ENCODE assay signal across 13 mouse cellular contexts in genomic region chr8:83175680-83176079, GRCm38 (mm10). TPM values are rescaled to one million over a fixed set of nuclear protein-coding genes. Genes with fewer than 3 reads are reported as not detected.
DNase-seq lines count a peak whose midpoint lies in the region; ATAC-seq lines count a peak whose summit lies in the region.
"Had no signal": no experiment of that assay in that cellular context is flagged by ENCODE, and none has a peak within 500 bp of the region (broad histone marks: within the 10 kb centered on the region; RNA-seq: fewer than 3 reads in every experiment).

No protein-coding gene starts in this region.

- H3K9me3 ChIP-seq in forebrain, embryonic 10.5 days, result no peaks in the 10 kb centered on the region
- H3K9me3 ChIP-seq in forebrain, embryonic 11.5 days (ENCODE audit: control insufficient read depth, low read length), result no peaks in the 10 kb centered on the region
- H3K9me3 ChIP-seq in liver, embryonic 11.5 days (ENCODE audit: control insufficient read depth, low read length), result no peaks in the 10 kb centered on the region
- H3K9me3 ChIP-seq: limb, embryonic 13.5 days; lung, embryonic 15.5 days had no signal

- DNase-seq in forebrain, embryonic 10.5 days (ENCODE audit: extremely low spot score, low spot score), result no peak
- no peak for DNase-seq in forebrain, embryonic 11.5 days (ENCODE audit: low spot score)
- DNase-seq in liver, embryonic 11.5 days (ENCODE audit: low spot score), result no peak
- no peak for DNase-seq in liver
- DNase-seq in cerebellum, adult 8-10 months, result peak; percentile 41
- peak; percentile 36 to 59 for DNase-seq in layer of hippocampus, adult 18-20 months (ENCODE audit: low spot score in 2 of 2)
- no peak for DNase-seq in thymus, postnatal 36 days
- DNase-seq in spleen, postnatal 10 days (ENCODE audit: low spot score in 2 of 2), result no peak
- DNase-seq: adrenal gland, postnatal 36 days had no signal

- no peaks in the 10 kb centered on the region for H3K36me3 ChIP-seq in forebrain, embryonic 10.5 days (replicated peaks)
- H3K36me3 ChIP-seq in forebrain, embryonic 11.5 days (ENCODE audit: control insufficient read depth, insufficient read depth, low read length), result no peaks in the 10 kb centered on the region
- no peaks in the 10 kb centered on the region for H3K36me3 ChIP-seq in liver, embryonic 11.5 days (ENCODE audit: control insufficient read depth, insufficient read depth, low read length)
- H3K36me3 ChIP-seq: limb, embryonic 13.5 days; lung, embryonic 15.5 days had no signal

- peak overlapping the region; percentile 40 for H3K27ac ChIP-seq in forebrain, embryonic 10.5 days
- no peak overlapping the region for H3K27ac ChIP-seq in forebrain, embryonic 11.5 days (ENCODE audit: low read depth, low read length)
- H3K27ac ChIP-seq in liver, embryonic 11.5 days (ENCODE audit: low read depth, low read length), result peak overlapping the region; percentile 34; the same call in 1 of the 2 replicates
- H3K27ac ChIP-seq: limb, embryonic 13.5 days; lung, embryonic 15.5 days had no signal

- H3K9ac ChIP-seq in forebrain, embryonic 11.5 days (ENCODE audit: low read length), result no peak overlapping the region
- H3K9ac ChIP-seq in liver, embryonic 11.5 days (ENCODE audit: low read depth, low read length), result no peak overlapping the region
- H3K9ac ChIP-seq: limb, embryonic 13.5 days; lung, embryonic 15.5 days had no signal

- ATAC-seq in forebrain, embryonic 11.5 days (replicated peaks; ENCODE audit: low FRiP score), result no peak
- no peak for ATAC-seq in liver, embryonic 11.5 days (replicated peaks; ENCODE audit: low FRiP score)

- peaks cover 45% of the 10 kb centered on the region for H3K4me1 ChIP-seq in forebrain, embryonic 10.5 days
- peaks cover 4% of the 10 kb centered on the region; the same call in 1 of the 2 replicates for H3K4me1 ChIP-seq in forebrain, embryonic 11.5 days (replicated peaks; ENCODE audit: control insufficient read depth, insufficient read depth, low read length)
- H3K4me1 ChIP-seq in liver, embryonic 11.5 days (replicated peaks; ENCODE audit: control insufficient read depth, insufficient read depth, low read length), result peaks cover 12% of the 10 kb centered on the region

- WGBS in forebrain, embryonic 10.5 days, result 85% methylated on average over 10 of the region's 10 CpGs
- 76% methylated on average over 10 of the region's 10 CpGs for WGBS in forebrain, embryonic 11.5 days
- 77% methylated on average over 10 of the region's 10 CpGs for WGBS in liver, embryonic 11.5 days

- no peak overlapping the region for H3K4me3 ChIP-seq in forebrain, embryonic 10.5 days
- no peak overlapping the region for H3K4me3 ChIP-seq in forebrain, embryonic 11.5 days (ENCODE audit: low read depth, low read length)
- H3K4me3 ChIP-seq in liver, embryonic 11.5 days (ENCODE audit: low read depth, low read length), result no peak overlapping the region
- H3K4me3 ChIP-seq: limb, embryonic 13.5 days; lung, embryonic 15.5 days had no signal

- no peak overlapping the region for H3K4me2 ChIP-seq in forebrain, embryonic 11.5 days (ENCODE audit: low read depth, low read length, severe bottlenecking)
- no peak overlapping the region for H3K4me2 ChIP-seq in liver, embryonic 11.5 days
- H3K4me2 ChIP-seq: limb, embryonic 13.5 days; lung, embryonic 15.5 days had no signal

- H3K27me3 ChIP-seq in forebrain, embryonic 10.5 days (ENCODE audit: poor library complexity, severe bottlenecking), result no peaks in the 10 kb centered on the region
- H3K27me3 ChIP-seq in forebrain, embryonic 11.5 days (ENCODE audit: control insufficient read depth, insufficient read depth, low read length), result no peaks in the 10 kb centered on the region
- H3K27me3 ChIP-seq in liver, embryonic 11.5 days (replicated peaks; ENCODE audit: control insufficient read depth, insufficient read depth, low read length), result no peaks in the 10 kb centered on the region
- H3K27me3 ChIP-seq: limb, embryonic 13.5 days; lung, embryonic 15.5 days had no signal

RNA-seq across cellular contexts. Expression of gene Gm10645, which starts 9.7 kb away (rescaled TPM):
- polyA plus RNA-seq in forebrain, embryonic 10.5 days (2016; fragmentation: Nextera tagmentation; extraction: Ambion mirVana), result 1.4 and 2.3 TPM in 2 replicates
- 2.8 and 4.1 TPM in 2 replicates for polyA plus RNA-seq in forebrain, embryonic 11.5 days (2014; fragmentation: Nextera tagmentation; extraction: Ambion mirVana)
- 0.38 and 0.86 TPM in 2 replicates for polyA plus RNA-seq in liver, embryonic 11.5 days (2014; fragmentation: Nextera tagmentation; extraction: Ambion mirVana)
- 1 to 10 TPM in 1 of 2 experiments, under 1 TPM in 1; 0.79 to 1.4 TPM for total RNA-seq in layer of hippocampus, adult 18-20 months (2021)
- total RNA-seq: gastrocnemius, postnatal 4 days had no signal
- polyA plus RNA-seq: testis, adult 2 months had no signal

RNA-seq across cellular contexts. Expression of gene Tbc1d9, which starts 10.5 kb away (rescaled TPM):
- polyA plus RNA-seq in forebrain, embryonic 10.5 days (2016; fragmentation: Nextera tagmentation; extraction: Ambion mirVana), result 2.4 and 3.6 TPM in 2 replicates
- polyA plus RNA-seq in forebrain, embryonic 11.5 days (2014; fragmentation: Nextera tagmentation; extraction: Ambion mirVana), result 7.6 and 9.3 TPM in 2 replicates
- 0.86 and 1.3 TPM in 2 replicates for polyA plus RNA-seq in liver, embryonic 11.5 days (2014; fragmentation: Nextera tagmentation; extraction: Ambion mirVana)
- 10 to 100 TPM; 61.2 to 65.3 TPM for total RNA-seq in layer of hippocampus, adult 18-20 months (2021)

Comparison
In these comparisons a context has a peak if more than half of its experiments do, and no peak if none do; other contexts are left out.
1. DNase-seq: peak in cerebellum, adult 8-10 months (single experiment) and layer of hippocampus, adult 18-20 months (2 of 2); none in forebrain, embryonic 10.5 days (single experiment), forebrain, embryonic 11.5 days (single experiment), liver, embryonic 11.5 days (single experiment), liver (single experiment), thymus, postnatal 36 days (0 of 2) and spleen, postnatal 10 days (0 of 2).